Mouse (Mus musculus): ENCODE results near the gene Kcnk6. TPM values are rescaled to one million over a fixed set of nuclear protein-coding genes. Genes with fewer than 3 reads are reported as not detected.
"Not testable (repeated sequence)": the region's sequence is repeated elsewhere in the genome, so short reads cannot be mapped to it uniquely, and the experiment has no call there.

Kcnk6 gene
- polyA plus RNA-seq, 1 experiment: 8.2 TPM

DNA sequence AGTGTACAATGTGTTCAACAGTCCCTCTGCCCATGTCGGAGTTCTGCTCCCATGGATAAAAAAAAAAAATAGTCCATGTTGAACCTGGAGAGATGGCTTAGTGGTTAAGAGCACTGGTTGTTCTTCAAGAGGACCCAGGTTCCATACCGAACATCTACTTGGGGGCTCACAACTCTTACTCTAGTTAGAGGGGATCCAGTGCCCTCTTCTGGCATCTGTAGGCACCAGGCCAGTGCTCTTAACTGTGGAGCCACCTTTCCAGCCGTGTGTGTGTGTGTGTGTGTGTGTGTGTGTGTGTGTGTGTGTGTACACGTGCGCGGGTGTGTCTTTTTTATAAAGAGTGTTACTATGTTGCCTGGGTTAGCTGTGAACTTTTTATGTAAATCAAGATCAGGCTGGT lies 29.7 kb downstream of the Kcnk6 start:
- no peak for DNase-seq (ENCODE audit: low read depth)

DNA sequence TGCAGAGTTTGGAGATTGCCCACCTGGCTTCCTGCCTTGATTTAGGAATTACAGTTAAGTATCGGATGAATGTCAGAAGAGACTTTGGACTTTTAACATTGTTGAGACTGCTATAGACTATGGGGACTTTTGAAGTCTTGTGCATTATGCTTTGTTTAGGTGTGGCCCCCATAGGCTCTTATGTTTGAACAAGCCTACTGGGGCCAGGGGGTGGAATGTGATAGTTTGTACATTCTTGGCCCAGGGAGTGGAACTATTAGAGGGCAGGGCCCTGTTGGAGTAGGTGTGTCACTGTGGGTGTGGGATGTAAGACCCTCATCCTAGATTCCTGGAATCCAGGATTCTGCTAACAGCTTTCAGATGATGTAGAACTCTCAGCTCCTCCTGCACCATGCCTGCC lies 38.1 kb downstream of the Kcnk6 start:
- DNase-seq (ENCODE audit: low read depth): not testable (repeated sequence)

DNA sequence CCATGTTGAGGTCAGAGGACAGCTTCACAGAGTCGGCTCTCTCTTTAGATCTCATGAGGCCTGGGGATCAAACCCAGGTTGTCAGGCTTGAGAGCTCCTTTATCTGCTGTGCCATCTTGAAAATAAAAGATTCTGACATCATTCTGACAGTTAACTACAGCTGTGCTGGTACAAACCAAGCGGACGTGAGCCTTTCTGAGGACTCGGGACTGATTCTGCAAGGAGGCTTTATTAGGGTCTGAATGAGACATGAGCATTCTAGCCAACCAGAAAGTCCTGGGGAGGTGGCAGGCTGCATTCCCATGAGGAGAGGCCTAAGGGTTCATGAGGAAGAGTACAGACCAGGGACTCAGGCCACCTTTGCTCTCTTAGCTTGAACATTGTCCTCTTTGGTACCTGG lies 51.0 kb downstream of the Kcnk6 start:
- not testable (repeated sequence) for DNase-seq (ENCODE audit: low read depth)

DNA sequence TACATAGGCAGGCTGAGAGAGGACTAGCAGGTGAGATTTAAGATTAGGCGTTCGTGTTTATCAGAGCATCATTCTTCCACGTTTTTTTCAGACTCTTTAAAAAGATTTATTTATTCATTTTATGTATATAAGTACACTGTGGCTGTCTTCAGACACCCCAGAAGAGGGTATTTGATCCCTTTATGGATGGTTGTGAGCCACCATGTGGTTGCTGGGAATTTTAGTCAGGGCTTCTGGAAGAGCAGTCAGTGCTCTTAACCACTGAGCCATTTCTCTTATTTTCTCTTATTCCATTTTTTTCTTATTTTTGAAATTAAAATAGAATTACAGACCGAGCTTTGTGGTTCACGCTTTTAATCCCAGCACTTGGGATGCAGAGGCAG lies 51.5 kb downstream of the Kcnk6 start:
- no peak for DNase-seq (ENCODE audit: low read depth)

DNA sequence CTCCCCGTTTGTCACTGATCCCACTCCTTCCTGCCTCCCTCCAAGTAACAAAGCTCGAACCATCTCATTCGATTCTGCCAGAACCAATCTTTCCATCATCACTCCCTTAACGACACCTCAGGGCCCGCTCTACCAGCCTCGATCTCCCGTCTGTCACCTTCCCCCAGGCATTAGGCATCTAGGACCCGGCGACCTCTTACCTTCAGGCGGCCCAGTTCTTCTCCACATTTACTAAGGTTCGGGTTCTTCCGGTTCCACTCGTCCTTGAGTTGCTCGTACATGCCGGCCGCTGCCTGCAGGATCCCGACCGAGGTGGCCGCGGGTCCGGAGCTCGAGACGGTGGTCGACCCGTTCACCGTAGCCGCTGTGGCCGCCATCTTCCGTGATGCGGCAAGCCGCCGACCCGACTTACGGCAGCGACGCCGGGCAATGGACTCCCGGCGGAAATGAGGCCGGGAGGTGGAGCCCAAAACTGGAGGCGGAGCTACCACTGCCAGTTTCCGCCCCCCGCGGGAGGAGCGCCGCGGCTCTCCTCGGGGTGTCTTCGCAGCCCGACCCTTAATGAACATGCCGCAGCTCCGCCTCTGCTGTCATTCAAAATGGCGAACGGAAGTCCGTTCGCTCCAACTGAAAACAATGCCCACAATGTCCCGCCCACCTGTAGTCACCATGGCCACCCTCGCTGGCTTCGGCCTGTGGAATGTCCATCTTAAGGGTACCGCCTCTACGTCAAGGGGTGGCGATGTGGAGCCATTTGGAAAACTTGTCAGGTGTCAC lies 52.0 kb downstream of the Kcnk6 start, which contains the start of gene Psmd8:
Psmd8 (minus strand) TSS at position 625 of the 777 bp plus-strand sequence.
- DNase-seq (ENCODE audit: low read depth): peak; percentile 81

DNA sequence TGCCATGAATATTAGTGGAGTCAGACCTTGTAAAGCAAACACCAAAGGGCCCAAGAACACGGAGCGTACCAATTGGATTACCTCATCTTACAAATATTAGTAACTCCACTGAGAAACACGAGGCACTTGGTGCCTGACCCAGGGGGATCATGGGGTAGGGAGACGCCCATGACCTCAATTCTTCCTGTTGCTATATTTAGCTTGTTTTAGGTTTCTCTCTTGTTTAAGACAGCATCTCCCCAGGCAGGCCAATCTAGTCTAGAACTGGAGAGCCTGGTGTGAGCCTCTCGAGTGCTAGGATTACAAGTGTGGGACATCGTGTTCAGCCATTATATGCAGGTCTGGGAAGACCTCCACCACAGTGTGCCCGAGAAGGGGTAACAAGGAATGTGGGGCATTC lies 53.0 kb downstream of the Kcnk6 start:
- no peak for DNase-seq (ENCODE audit: low read depth)

DNA sequence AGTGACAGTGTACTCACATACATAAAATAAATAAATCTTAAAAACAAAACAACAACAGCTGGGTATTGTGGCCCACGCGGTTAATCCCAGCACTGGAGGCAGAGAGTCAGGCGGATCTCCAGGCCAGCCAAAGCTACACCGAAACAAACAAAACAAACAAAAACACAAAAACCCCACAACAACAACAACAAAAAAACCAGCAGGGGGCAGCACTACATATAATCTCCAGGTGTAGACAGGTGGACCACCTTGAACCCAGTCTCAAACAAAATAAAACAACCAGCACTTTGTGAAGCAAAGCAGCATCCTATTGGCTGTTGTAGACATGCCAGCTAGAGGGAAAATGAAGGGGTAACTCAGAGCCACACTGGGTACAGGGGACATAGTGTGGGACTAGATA lies 54.2 kb downstream of the Kcnk6 start:
- DNase-seq (ENCODE audit: low read depth): no peak

DNA sequence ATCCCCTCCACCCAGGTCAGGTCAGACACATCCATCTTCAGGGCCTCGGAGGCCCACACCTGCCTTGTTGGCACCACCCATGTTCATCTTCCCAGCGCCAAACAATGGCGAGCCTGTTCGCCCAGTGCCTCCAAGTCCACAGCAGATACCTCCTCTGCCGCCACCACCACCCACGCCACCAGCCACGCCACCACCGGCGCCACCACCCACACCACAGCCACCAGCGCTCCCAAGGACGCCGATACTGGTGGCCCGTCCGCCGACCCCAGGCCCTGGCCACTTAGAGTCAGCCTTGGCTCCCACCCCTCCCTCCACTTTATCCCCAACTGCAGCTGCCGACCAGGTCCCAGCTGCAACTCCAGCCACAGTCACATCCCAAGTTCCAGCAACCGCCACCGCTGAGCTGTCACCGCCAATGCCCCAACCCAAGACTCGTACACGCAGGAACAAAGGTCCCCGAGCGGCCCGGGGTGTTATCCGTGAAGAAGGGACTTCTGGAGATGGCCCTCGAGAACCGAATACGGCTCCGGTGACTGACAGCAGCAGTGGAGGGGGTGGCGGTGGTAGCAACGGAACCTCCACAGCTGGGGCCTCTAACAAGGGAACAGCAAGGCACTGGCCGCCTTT lies 59.8 kb downstream of the Kcnk6 start:
- DNase-seq (ENCODE audit: low read depth): no peak

Other genes with a start within 250 kb of the Kcnk6 start
- 0.16 and 0.32 TPM in 2 replicates for gene Ryr1, start 107.3 kb downstream of the Kcnk6 start, polyA plus RNA-seq (2012; rRNA removed)
- 4.7 and 7.6 TPM in 2 replicates for gene Rasgrp4, start 97.7 kb downstream of the Kcnk6 start, polyA plus RNA-seq (2012; rRNA removed)
- gene Fam98c, start 76.3 kb downstream of the Kcnk6 start, polyA plus RNA-seq (2012; rRNA removed): 27.6 and 28.2 TPM in 2 replicates
- 1.8 and 2.3 TPM in 2 replicates for gene Ggn, start 62.3 kb downstream of the Kcnk6 start, polyA plus RNA-seq (2012; rRNA removed)
- 3.6 and 4.1 TPM in 2 replicates for gene Spred3, start 62.1 kb downstream of the Kcnk6 start, polyA plus RNA-seq (2012; rRNA removed)
- 200 and 214 TPM in 2 replicates for gene Psmd8, start 51.8 kb downstream of the Kcnk6 start, polyA plus RNA-seq (2012; rRNA removed)
- gene Catsperg1, start 18.5 kb downstream of the Kcnk6 start, polyA plus RNA-seq (2012; rRNA removed): 5.9 and 7.1 TPM in 2 replicates
- gene Yif1b, start 5.8 kb upstream of the Kcnk6 start, polyA plus RNA-seq (2012; rRNA removed): 156 and 161 TPM in 2 replicates
- 1.8 and 2.1 TPM in 2 replicates for gene 2200002D01Rik, start 16.0 kb upstream of the Kcnk6 start, polyA plus RNA-seq (2012; rRNA removed)
- 453 and 777 TPM in 2 replicates for gene Spint2, start 49.4 kb upstream of the Kcnk6 start, polyA plus RNA-seq (2012; rRNA removed)
- gene Ppp1r14a, start 56.8 kb upstream of the Kcnk6 start, polyA plus RNA-seq (2012; rRNA removed): 21.3 and 30.8 TPM in 2 replicates
- gene Dpf1, start 71.4 kb upstream of the Kcnk6 start, polyA plus RNA-seq (2012; rRNA removed): 2.2 and 2.8 TPM in 2 replicates